Mouse (Mus musculus) heart, postnatal 0 days (tissue): ENCODE data around the gene Atp6v0a1.

Experiments used
- CTCF ChIP-seq: IDR thresholded peaks from 2 replicates; pipeline ENCODE4 v1.5.1; 2016; ENCODE audit warnings: antibody characterized with exemption, control low read depth, low read depth
- EP300 ChIP-seq: IDR thresholded peaks from 2 replicates; pipeline ENCODE4 v1.6.1; 2016; ENCODE audit warnings: antibody characterized with exemption, low read depth

GRCm38 (mm10) chr11:101103011-101103410 is 93.8 kb downstream of the Atp6v0a1 start:
- TF ChIP-seq EP300 = no peak
- no peak for TF ChIP-seq CTCF
